Mouse (Mus musculus) heart, postnatal 0 days (tissue): ENCODE measurements around the gene 1700003F12Rik. TPM values are rescaled to one million over a fixed set of nuclear protein-coding genes. Genes with fewer than 3 reads are reported as not detected.

Experiments used
- ATAC-seq: fragments of 200-750 bp; cut with Nextera tagmentation; 2 replicates; pipeline ENCODE4 v1.8.0; 2017; ENCODE audit warnings: low read depth, moderate number of reproducible peaks, moderate library complexity; ENCODE audit not compliant: insufficient read depth
- DNase-seq: peaks from one replicate; pipeline ENCODE4 v3.0.0-alpha.2; 2016; ENCODE audit warnings: low spot score
- H3K27ac ChIP-seq: fragments of 300-500 bp; sonication (generic); 2 replicates; pipeline ENCODE4 v1.5.1; 2014; ENCODE audit warnings: low read depth, mild to moderate bottlenecking
- H3K27me3 ChIP-seq: fragments of 300-500 bp; sonication (generic); 2 replicates; pipeline ENCODE4 v1.6.1; 2014; ENCODE audit warnings: low read length, mixed read lengths; ENCODE audit not compliant: control insufficient read depth, insufficient read depth
- H3K36me3 ChIP-seq: fragments of 300-500 bp; sonication (generic); replicated peaks from 2 replicates; pipeline ENCODE4 v1.6.1; 2014; ENCODE audit warnings: low read length, mixed read lengths; ENCODE audit not compliant: control insufficient read depth, insufficient read depth
- H3K4me1 ChIP-seq: fragments of 300-500 bp; sonication (generic); 2 replicates; pipeline ENCODE4 v1.6.1; 2014; ENCODE audit warnings: antibody characterized with exemption; ENCODE audit not compliant: control insufficient read depth, insufficient read depth
- H3K4me2 ChIP-seq: fragments of 300-500 bp; sonication (generic); 2 replicates; pipeline ENCODE4 v1.6.1; 2014; ENCODE audit warnings: low read depth, mild to moderate bottlenecking, low read length, moderate library complexity
- H3K4me3 ChIP-seq: fragments of 300-500 bp; sonication (generic); 2 replicates; pipeline ENCODE4 v1.5.1; 2014; ENCODE audit warnings: low read depth, low read length
- H3K9ac ChIP-seq: fragments of 300-500 bp; sonication (generic); replicated peaks from 2 replicates; pipeline ENCODE4 v1.6.1; 2014; ENCODE audit warnings: low read depth, low read length, mixed read lengths
- H3K9me3 ChIP-seq: fragments of 300-500 bp; sonication (generic); replicated peaks from 2 replicates; pipeline ENCODE4 v1.6.1; 2016; ENCODE audit warnings: low read length; ENCODE audit not compliant: control insufficient read depth
- CTCF ChIP-seq: IDR thresholded peaks from 2 replicates; pipeline ENCODE4 v1.5.1; 2016; ENCODE audit warnings: antibody characterized with exemption, control low read depth, low read depth
- EP300 ChIP-seq: IDR thresholded peaks from 2 replicates; pipeline ENCODE4 v1.6.1; 2016; ENCODE audit warnings: antibody characterized with exemption, low read depth
- WGBS: fragments of 180-500 bp; shearing (Covaris S2); extraction: QIAGEN DNeasy Blood & Tissue Kit; methylation state at CpG from one replicate; pipeline ENCODE4 v1.1.7; 2014; 5-methylcytosine and 5-hydroxymethylcytosine counted together
- polyA plus RNA-seq: library from polyadenylated mRNA; unstranded; fragments of >200 nt; fragmentation: Nextera tagmentation; extraction: Ambion mirVana; gene quantifications from 2 replicates; pipeline ENCODE4 v1.2.1, GENCODE M21; 2015
- total RNA-seq: library from RNA; depleted of rRNA; stranded (reverse); fragments of >200 nt; gene quantifications from 2 replicates; pipeline ENCODE4 v1.2.3, GENCODE M21; 2014; ENCODE audit warnings: low replicate concordance

1700003F12Rik gene
- total and polyA plus RNA-seq, 2 experiments from 2014 or later, result 1.1 to 2.0 TPM

GRCm38 (mm10) chr2:154584931-154585601 lies 38.2 kb downstream of the 1700003F12Rik start:
- ATAC-seq (no peak), DNase-seq (no peak)
- TF ChIP-seq CTCF (no peak), EP300 (no peak)
- no peak overlapping the region for H3K4me2 ChIP-seq
- no peak overlapping the region for H3K4me3 ChIP-seq
- no peaks in the 10 kb centered on the region for H3K9me3 ChIP-seq
- WGBS, result 51% methylated on average over 17 of the region's 17 CpGs
- H3K9ac ChIP-seq, result 0 out of 2 replicates have a peak overlapping the region, but pooled peaks have one; percentile 10
- peaks cover 10% of the 10 kb centered on the region; the same call in 1 of the 2 replicates for H3K36me3 ChIP-seq
- H3K4me1 ChIP-seq, result peaks cover 22% of the 10 kb centered on the region
- H3K27ac ChIP-seq, result no peak overlapping the region
- no peaks in the 10 kb centered on the region for H3K27me3 ChIP-seq

- 69% methylated on average over 5 of the region's 5 CpGs for WGBS
- Histone ChIP-seq H3K27ac (no peak overlapping the region), H3K4me1 (peaks cover 18% of the 10 kb centered on the region), H3K27me3 (no peaks in the 10 kb centered on the region), H3K4me3 (no peak overlapping the region), H3K4me2 (no peak overlapping the region), H3K36me3 (peaks cover 10% of the 10 kb centered on the region; the same call in 1 of the 2 replicates), H3K9ac (no peak overlapping the region), H3K9me3 (no peaks in the 10 kb centered on the region)
- DNase-seq (no peak), ATAC-seq (no peak)
- TF ChIP-seq EP300 (no peak), CTCF (peak; percentile 48)
Measured at GRCm38 (mm10) chr2:154586405-154586804, 39.5 kb downstream of the 1700003F12Rik start.

- Histone ChIP-seq H3K36me3 (peaks cover 13% of the 10 kb centered on the region; the same call in 1 of the 2 replicates), H3K4me2 (no peak overlapping the region)
Measured at GRCm38 (mm10) chr2:154589051-154589450, 42.2 kb downstream of the 1700003F12Rik start.

GRCm38 (mm10) chr2:154591239-154591638 lies 44.4 kb downstream of the 1700003F12Rik start:
- Histone ChIP-seq H3K9ac (no peak overlapping the region), H3K4me3 (no peak overlapping the region), H3K9me3 (no peaks in the 10 kb centered on the region), H3K27me3 (no peaks in the 10 kb centered on the region), H3K27ac (no peak overlapping the region), H3K36me3 (peaks cover 17% of the 10 kb centered on the region; the same call in 1 of the 2 replicates), H3K4me2 (no peak overlapping the region), H3K4me1 (peaks cover 3% of the 10 kb centered on the region; the same call in 1 of the 2 replicates)
- TF ChIP-seq CTCF (no peak), EP300 (no peak)
- ATAC-seq (no peak), DNase-seq (no peak)
- 86% methylated on average over 3 of the region's 3 CpGs for WGBS

More at GRCm38 (mm10) chr2:154589051-154589450, 42.2 kb downstream of the 1700003F12Rik start:
- TF ChIP-seq EP300 (no peak), CTCF (no peak)
- no peak overlapping the region for H3K4me3 ChIP-seq
- no peak for DNase-seq
- peaks cover 12% of the 10 kb centered on the region for H3K4me1 ChIP-seq
- 69% methylated on average over 4 of the region's 4 CpGs for WGBS
- H3K27me3 ChIP-seq, result no peaks in the 10 kb centered on the region
- no peak overlapping the region for H3K27ac ChIP-seq
- no peaks in the 10 kb centered on the region for H3K9me3 ChIP-seq
- no peak for ATAC-seq
- H3K9ac ChIP-seq, result no peak overlapping the region

- Histone ChIP-seq H3K4me2 (no peak overlapping the region), H3K27me3 (no peaks in the 10 kb centered on the region), H3K9me3 (no peaks in the 10 kb centered on the region), H3K9ac (no peak overlapping the region), H3K4me3 (no peak overlapping the region), H3K36me3 (0 out of 2 replicates have a peak, but pooled peaks cover 8% of the 10 kb centered on the region), H3K27ac (no peak overlapping the region), H3K4me1 (peaks cover 3% of the 10 kb centered on the region; the same call in 1 of the 2 replicates)
- no peak for DNase-seq
- no peak; the same call in 1 of the 2 replicates for ATAC-seq
- 69% methylated on average over 3 of the region's 3 CpGs for WGBS
- TF ChIP-seq CTCF (peak; percentile 57), EP300 (no peak)
Measured at GRCm38 (mm10) chr2:154593025-154593424, 46.1 kb downstream of the 1700003F12Rik start.
